Comparison of ENCODE assay signal across 14 mouse cellular contexts in the genomic region with DNA sequence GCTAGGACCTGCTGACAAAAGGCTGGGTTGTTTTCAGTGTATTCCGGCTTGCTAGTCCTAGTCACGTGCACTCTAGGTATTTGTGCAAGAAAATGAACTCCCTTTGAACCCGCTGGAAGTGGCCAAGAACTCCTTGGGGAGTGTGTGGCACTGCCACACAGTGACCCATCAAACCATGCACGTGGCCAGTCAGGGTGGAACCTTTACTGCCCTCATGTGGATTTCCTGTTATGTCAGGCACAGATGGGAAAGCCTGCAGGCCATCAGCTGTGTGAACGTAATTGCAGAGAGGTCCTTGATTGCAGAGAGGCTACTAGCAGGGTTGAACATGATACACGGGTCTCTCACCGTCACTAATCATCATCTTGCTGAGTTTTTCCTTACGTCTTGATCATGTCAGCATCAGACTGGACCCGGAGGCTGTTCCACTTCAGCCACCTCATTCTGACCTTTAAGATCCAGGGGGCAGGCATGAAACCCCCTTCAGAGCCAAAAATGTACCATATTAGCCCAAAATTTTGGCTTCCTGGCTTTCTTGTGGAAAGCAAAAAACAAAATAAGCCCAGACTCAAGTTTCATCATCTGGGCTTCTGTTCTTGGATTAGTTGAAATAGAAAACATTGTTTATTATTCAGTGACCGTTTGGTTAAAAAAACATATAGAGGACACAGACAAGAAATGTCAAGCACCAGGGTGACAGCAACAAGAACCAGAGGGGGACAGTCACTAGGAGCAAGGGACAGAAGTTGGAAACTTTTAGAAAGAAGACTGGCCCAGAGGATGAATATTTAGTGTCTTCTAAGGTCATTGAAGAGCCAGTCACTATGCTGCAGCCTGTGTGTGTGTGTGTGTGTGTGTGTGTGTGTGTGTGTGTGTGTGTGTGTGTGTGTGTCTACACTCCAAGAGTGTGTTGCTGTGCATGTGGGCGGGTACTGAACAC.
DNase-seq lines count a peak whose midpoint lies in the region; ATAC-seq lines count a peak whose summit lies in the region.
"Had no signal": no experiment of that assay in that cellular context is flagged by ENCODE, and none has a peak within 500 bp of the region (broad histone marks: within the 10 kb centered on the region; RNA-seq: fewer than 3 reads in every experiment).

No protein-coding gene starts in this region.

- no peak overlapping the region for H3K4me2 ChIP-seq in heart, embryonic 13.5 days
- no peak overlapping the region for H3K4me2 ChIP-seq in embryonic facial prominence, embryonic 12.5 days (replicated peaks)
- H3K4me2 ChIP-seq: embryonic facial prominence, embryonic 13.5 days; hindbrain, embryonic 13.5 days; neural tube, embryonic 13.5 days; stomach, embryonic 15.5 days had no signal

- H3K36me3 ChIP-seq in heart, embryonic 13.5 days = no peaks in the 10 kb centered on the region
- H3K36me3 ChIP-seq in embryonic facial prominence, embryonic 12.5 days = no peaks in the 10 kb centered on the region
- H3K36me3 ChIP-seq: embryonic facial prominence, embryonic 13.5 days; hindbrain, embryonic 13.5 days; neural tube, embryonic 13.5 days; stomach, embryonic 15.5 days had no signal

- H3K9me3 ChIP-seq in heart, embryonic 13.5 days = no peaks in the 10 kb centered on the region
- no peaks in the 10 kb centered on the region for H3K9me3 ChIP-seq in embryonic facial prominence, embryonic 12.5 days
- H3K9me3 ChIP-seq: embryonic facial prominence, embryonic 13.5 days; hindbrain, embryonic 13.5 days; neural tube, embryonic 13.5 days; stomach, embryonic 15.5 days had no signal

- H3K4me3 ChIP-seq in heart, embryonic 13.5 days = no peak overlapping the region
- H3K4me3 ChIP-seq in embryonic facial prominence, embryonic 12.5 days = no peak overlapping the region
- H3K4me3 ChIP-seq: embryonic facial prominence, embryonic 13.5 days; hindbrain, embryonic 13.5 days; neural tube, embryonic 13.5 days; stomach, embryonic 15.5 days had no signal

- intact Hi-C loops in heart, postnatal 14 days (cut with DNase I) = loop anchor here (5.0 kb wide), 1 partner anchor 119 kb away; a partner anchor contains a TSS

- H3K27me3 ChIP-seq in heart, embryonic 13.5 days (replicated peaks) = no peaks in the 10 kb centered on the region
- no peaks in the 10 kb centered on the region for H3K27me3 ChIP-seq in embryonic facial prominence, embryonic 12.5 days
- H3K27me3 ChIP-seq: embryonic facial prominence, embryonic 13.5 days; hindbrain, embryonic 13.5 days; neural tube, embryonic 13.5 days; stomach, embryonic 15.5 days had no signal

- H3K27ac ChIP-seq in heart, embryonic 13.5 days (replicated peaks) = 0 out of 2 replicates have a peak overlapping the region, but pooled peaks have one; percentile 24
- 0 out of 2 replicates have a peak overlapping the region, but pooled peaks have one; percentile 50 for H3K27ac ChIP-seq in embryonic facial prominence, embryonic 12.5 days
- H3K27ac ChIP-seq: embryonic facial prominence, embryonic 13.5 days; hindbrain, embryonic 13.5 days; neural tube, embryonic 13.5 days; stomach, embryonic 15.5 days had no signal

- no peak for ATAC-seq in heart, embryonic 13.5 days (ENCODE audit: extremely low read depth, insufficient number of reproducible peaks, low FRiP score, low TSS enrichment)
- ATAC-seq in embryonic facial prominence, embryonic 12.5 days (ENCODE audit: insufficient number of reproducible peaks, insufficient read depth, low FRiP score, low TSS enrichment) = peak; percentile 60; the same call in 1 of the 2 replicates
- ATAC-seq: midbrain, embryonic 16.5 days had no signal

- WGBS in heart, embryonic 13.5 days = 41% methylated on average over 11 of the region's 11 CpGs
- 39% methylated on average over 11 of the region's 11 CpGs for WGBS in embryonic facial prominence, embryonic 12.5 days

- H3K4me1 ChIP-seq in heart, embryonic 13.5 days = peaks cover 29% of the 10 kb centered on the region
- peaks cover 14% of the 10 kb centered on the region; the same call in 1 of the 2 replicates for H3K4me1 ChIP-seq in embryonic facial prominence, embryonic 12.5 days
- H3K4me1 ChIP-seq: hindbrain, embryonic 13.5 days; stomach, embryonic 15.5 days had no signal

- DNase-seq in heart, postnatal 14 days = no peak
- DNase-seq in adipocyte (ENCODE audit: low spot score) = peak; percentile 50
- DNase-seq in kidney, postnatal 36 days = peak; percentile 51 to 54
- DNase-seq in Muller cell, postnatal 12 days (ENCODE audit: inconsistent ontology term) = no peak
- no peak for DNase-seq in urinary bladder, adult 18-20 months (ENCODE audit: low spot score in 2 of 2)
- DNase-seq: cerebellum, adult 18-20 months; left cerebral cortex, postnatal 4 days had no signal

- H3K9ac ChIP-seq in heart, embryonic 13.5 days = 0 out of 2 replicates have a peak overlapping the region, but pooled peaks have one; percentile 24
- H3K9ac ChIP-seq in embryonic facial prominence, embryonic 12.5 days = no peak overlapping the region
- H3K9ac ChIP-seq: embryonic facial prominence, embryonic 13.5 days; hindbrain, embryonic 13.5 days; neural tube, embryonic 13.5 days; stomach, embryonic 15.5 days had no signal

Comparison
In these comparisons a context has a peak if more than half of its experiments do, and no peak if none do; other contexts are left out.
1. DNase-seq: peak in adipocyte (single experiment) and kidney, postnatal 36 days (2 of 2); none in heart, postnatal 14 days (0 of 2), Muller cell, postnatal 12 days (single experiment) and urinary bladder, adult 18-20 months (0 of 2).